Mouse (Mus musculus) forebrain, embryonic 16.5 days (tissue): ENCODE results near the gene Fam173a. TPM values are rescaled to one million over a fixed set of nuclear protein-coding genes. Genes with fewer than 3 reads are reported as not detected.

Experiments used
- ATAC-seq: fragments of 200-750 bp; cut with Nextera tagmentation; 2 replicates; pipeline ENCODE4 v1.8.0; 2017; ENCODE audit warnings: mild to moderate bottlenecking, moderate library complexity
- H3K27ac ChIP-seq: fragments of 300-500 bp; sonication (generic); 2 replicates; pipeline ENCODE4 v1.5.1; 2014; ENCODE audit warnings: low read length, control low read depth
- H3K27me3 ChIP-seq: fragments of 300-500 bp; sonication (generic); replicated peaks from 2 replicates; pipeline ENCODE4 v1.6.1; 2014; ENCODE audit warnings: low read length; ENCODE audit not compliant: control insufficient read depth, insufficient read depth
- H3K36me3 ChIP-seq: fragments of 300-500 bp; sonication (generic); 2 replicates; pipeline ENCODE4 v1.6.1; 2014; ENCODE audit not compliant: control insufficient read depth, insufficient read depth
- H3K4me1 ChIP-seq: fragments of 300-500 bp; sonication (generic); replicated peaks from 2 replicates; pipeline ENCODE4 v1.6.1; 2014; ENCODE audit warnings: low read length; ENCODE audit not compliant: control insufficient read depth, insufficient read depth
- H3K4me2 ChIP-seq: fragments of 300-500 bp; sonication (generic); 2 replicates; pipeline ENCODE4 v1.6.1; 2014; ENCODE audit warnings: mild to moderate bottlenecking, low read length, control low read depth
- H3K4me3 ChIP-seq: fragments of 300-500 bp; sonication (generic); replicated peaks from 2 replicates; pipeline ENCODE4 v1.5.1; 2014; ENCODE audit warnings: mild to moderate bottlenecking, low read length, control low read depth
- H3K9ac ChIP-seq: fragments of 300-500 bp; sonication (generic); replicated peaks from 2 replicates; pipeline ENCODE4 v1.6.1; 2014; ENCODE audit warnings: low read depth, low read length, control low read depth
- H3K9me3 ChIP-seq: fragments of 300-500 bp; sonication (generic); 2 replicates; pipeline ENCODE4 v1.6.1; 2016; ENCODE audit warnings: low read length; ENCODE audit not compliant: control insufficient read depth
- WGBS: fragments of 180-500 bp; shearing (Covaris S2); extraction: QIAGEN DNeasy Blood & Tissue Kit; methylation state at CpG from one replicate; pipeline ENCODE4 v1.1.7; 2014; 5-methylcytosine and 5-hydroxymethylcytosine counted together
- polyA plus RNA-seq: library from polyadenylated mRNA; unstranded; fragments of >200 nt; fragmentation: Nextera tagmentation; extraction: Ambion mirVana; gene quantifications from 2 replicates; pipeline ENCODE4 v1.2.1, GENCODE M21; 2015

Fam173a gene
- polyA plus RNA-seq, 1 experiment from 2014 or later = 76.5 TPM

GRCm38 (mm10) chr17:25829558-25830017 is 36.9 kb upstream of the Fam173a start:
- Histone ChIP-seq H3K27me3 (no peaks in the 10 kb centered on the region), H3K4me3 (peak overlapping the region; percentile 66), H3K9ac (peak overlapping the region; percentile 80), H3K9me3 (no peaks in the 10 kb centered on the region), H3K36me3 (peaks cover 20% of the 10 kb centered on the region), H3K4me1 (peaks cover 79% of the 10 kb centered on the region), H3K4me2 (peak overlapping the region; percentile 93), H3K27ac (peak overlapping the region; percentile 93)
- 41% methylated on average over 8 of the region's 8 CpGs for WGBS
- ATAC-seq = no peak

GRCm38 (mm10) chr17:25828712-25829557 is 36.2 kb upstream of the Fam173a start, which contains the start of gene Jmjd8:
Jmjd8 (plus strand) TSS chr17:25828867.
- Histone ChIP-seq H3K9ac (peak within 1 kb of the TSS; percentile 80), H3K27ac (peak within 1 kb of the TSS; percentile 93), H3K27me3 (no peaks in the 10 kb centered on the region), H3K9me3 (no peaks in the 10 kb centered on the region), H3K36me3 (peaks cover 20% of the 10 kb centered on the region), H3K4me1 (peaks cover 79% of the 10 kb centered on the region), H3K4me3 (peak within 1 kb of the TSS; percentile 66), H3K4me2 (peak within 1 kb of the TSS; percentile 93)
- 1% methylated on average over 32 of the region's 32 CpGs for WGBS
- ATAC-seq = peak; percentile 73

- Histone ChIP-seq H3K4me3 (peak overlapping the region; percentile 66), H3K27ac (peak overlapping the region; percentile 93), H3K9me3 (no peaks in the 10 kb centered on the region), H3K4me2 (peak overlapping the region; percentile 93), H3K27me3 (no peaks in the 10 kb centered on the region), H3K4me1 (peaks cover 76% of the 10 kb centered on the region), H3K9ac (peak overlapping the region; percentile 80), H3K36me3 (peaks cover 20% of the 10 kb centered on the region)
- 85% methylated on average over 8 of the region's 8 CpGs for WGBS
- no peak for ATAC-seq
These were observed 35.5 kb upstream of the Fam173a start for GRCm38 (mm10) chr17:25828223-25828594.

- 92% methylated on average over 22 of the region's 22 CpGs for WGBS
- Histone ChIP-seq H3K27ac (no peak overlapping the region), H3K4me2 (no peak overlapping the region), H3K9ac (no peak overlapping the region), H3K27me3 (no peaks in the 10 kb centered on the region), H3K4me1 (peaks cover 76% of the 10 kb centered on the region), H3K4me3 (no peak overlapping the region), H3K36me3 (peaks cover 20% of the 10 kb centered on the region), H3K9me3 (no peaks in the 10 kb centered on the region)
- ATAC-seq = no peak
These were observed 35.0 kb upstream of the Fam173a start for GRCm38 (mm10) chr17:25827546-25828222.

GRCm38 (mm10) chr17:25827011-25827410 is 34.3 kb upstream of the Fam173a start:
- 93% methylated on average over 13 of the region's 13 CpGs for WGBS
- H3K4me3 ChIP-seq = no peak overlapping the region
- H3K4me2 ChIP-seq = no peak overlapping the region
- H3K9ac ChIP-seq = no peak overlapping the region
- ATAC-seq = no peak
- H3K36me3 ChIP-seq = peaks cover 20% of the 10 kb centered on the region
- H3K27me3 ChIP-seq = no peaks in the 10 kb centered on the region
- peaks cover 73% of the 10 kb centered on the region for H3K4me1 ChIP-seq
- H3K9me3 ChIP-seq = no peaks in the 10 kb centered on the region
- H3K27ac ChIP-seq = no peak overlapping the region

GRCm38 (mm10) chr17:25825984-25826570 is 33.4 kb upstream of the Fam173a start:
- no peak overlapping the region for H3K27ac ChIP-seq
- ATAC-seq = no peak
- peaks cover 64% of the 10 kb centered on the region for H3K4me1 ChIP-seq
- no peaks in the 10 kb centered on the region for H3K27me3 ChIP-seq
- 93% methylated on average over 27 of the region's 27 CpGs for whole genome bisulfite sequencing
- no peak overlapping the region for H3K9ac ChIP-seq
- peaks cover 16% of the 10 kb centered on the region for H3K36me3 ChIP-seq
- H3K4me3 ChIP-seq = no peak overlapping the region
- no peak overlapping the region for H3K4me2 ChIP-seq
- no peaks in the 10 kb centered on the region for H3K9me3 ChIP-seq

GRCm38 (mm10) chr17:25825311-25825710 is 32.6 kb upstream of the Fam173a start:
- H3K9ac ChIP-seq = no peak overlapping the region
- ATAC-seq = no peak
- no peak overlapping the region for H3K27ac ChIP-seq
- H3K4me2 ChIP-seq = no peak overlapping the region
- H3K27me3 ChIP-seq = 0 out of 2 replicates have a peak, but pooled peaks cover 1% of the 10 kb centered on the region
- no peaks in the 10 kb centered on the region for H3K9me3 ChIP-seq
- peaks cover 57% of the 10 kb centered on the region for H3K4me1 ChIP-seq
- peaks cover 10% of the 10 kb centered on the region; the same call in 1 of the 2 replicates for H3K36me3 ChIP-seq
- no peak overlapping the region for H3K4me3 ChIP-seq
- 92% methylated on average over 6 of the region's 6 CpGs for WGBS

- Histone ChIP-seq H3K9ac (peak overlapping the region; percentile 77; the same call in 1 of the 2 replicates), H3K27ac (no peak overlapping the region), H3K4me2 (peak overlapping the region; percentile 99), H3K27me3 (peaks cover 7% of the 10 kb centered on the region; the same call in 1 of the 2 replicates), H3K4me1 (peaks cover 50% of the 10 kb centered on the region), H3K9me3 (no peaks in the 10 kb centered on the region), H3K4me3 (peak overlapping the region; percentile 72), H3K36me3 (peaks cover 12% of the 10 kb centered on the region; the same call in 1 of the 2 replicates)
- 83% methylated on average over 17 of the region's 17 CpGs for WGBS
- no peak for ATAC-seq
These were observed 31.9 kb upstream of the Fam173a start for GRCm38 (mm10) chr17:25824362-25825142.
